Mouse (Mus musculus) small intestine, adult 2 months (tissue): ENCODE data around the gene Arntl. TPM values are rescaled to one million over a fixed set of nuclear protein-coding genes. Genes with fewer than 3 reads are reported as not detected.
"Not testable (repeated sequence)": the region's sequence is repeated elsewhere in the genome, so short reads cannot be mapped to it uniquely, and the experiment has no call there.

Source experiments
- H3K27ac ChIP-seq: fragments of 200-500 bp; 2 replicates; pipeline ENCODE4 v1.5.1; 2012; ENCODE audit warnings: low read depth, low read length, control low read depth, inconsistent platforms; ENCODE audit not compliant: insufficient read depth
- H3K27me3 ChIP-seq: fragments of 200-500 bp; 2 replicates; pipeline ENCODE4 v1.6.1; 2012; ENCODE audit warnings: mild to moderate bottlenecking, moderate library complexity, low read length, inconsistent platforms; ENCODE audit not compliant: control insufficient read depth, insufficient read depth
- H3K36me3 ChIP-seq: fragments of 200-500 bp; 2 replicates; pipeline ENCODE4 v1.6.1; 2012; ENCODE audit warnings: mild to moderate bottlenecking, low read length, control low read depth, inconsistent platforms; ENCODE audit not compliant: control insufficient read depth, insufficient read depth
- H3K4me1 ChIP-seq: fragments of 200-500 bp; 2 replicates; pipeline ENCODE4 v1.6.1; 2012; ENCODE audit warnings: low read length, inconsistent platforms, mixed read lengths; ENCODE audit not compliant: control insufficient read depth, insufficient read depth, insufficient read length
- H3K4me3 ChIP-seq: fragments of 200-500 bp; 2 replicates; pipeline ENCODE4 v1.5.1; 2012; ENCODE audit warnings: low read depth, mild to moderate bottlenecking, control low read depth, inconsistent platforms, low read length, moderate library complexity
- CTCF ChIP-seq: fragments of 200-500 bp; IDR thresholded peaks from 2 replicates; pipeline ENCODE4 v1.5.1; 2012; ENCODE audit warnings: low read depth, mild to moderate bottlenecking, control low read depth, inconsistent platforms, low read length, moderate library complexity, mixed read lengths; ENCODE audit not compliant: insufficient replicate concordance, insufficient read length; ENCODE audit errors: extremely low read depth
- POLR2A ChIP-seq: fragments of 200-500 bp; IDR thresholded peaks from 2 replicates; pipeline ENCODE4 v1.6.1; 2012; ENCODE audit warnings: low read depth, mild to moderate bottlenecking, control low read depth, inconsistent platforms, low read length, moderate library complexity
- WGBS: fragments of 180-500 bp; shearing (Covaris S2); methylation state at CpG from one replicate; pipeline ENCODE4 v1.1.7; 2018; 5-methylcytosine and 5-hydroxymethylcytosine counted together
- polyA plus RNA-seq: library from polyadenylated mRNA; depleted of rRNA; stranded (reverse); fragments of >200 nt; gene quantifications from 2 replicates; pipeline ENCODE4 v1.2.3, GENCODE M21; 2012

The Arntl gene
- polyA plus RNA-seq, 1 experiment = 11.0 TPM

- Histone ChIP-seq H3K27ac (peak overlapping the region; percentile 30; the same call in 1 of the 2 replicates), H3K27me3 (no peaks in the 10 kb centered on the region)
- WGBS = 24% methylated on average over 3 of the region's 3 CpGs
Measured at GRCm38 (mm10) chr7:113251001-113251400, 43.7 kb downstream of the Arntl start.

DNA sequence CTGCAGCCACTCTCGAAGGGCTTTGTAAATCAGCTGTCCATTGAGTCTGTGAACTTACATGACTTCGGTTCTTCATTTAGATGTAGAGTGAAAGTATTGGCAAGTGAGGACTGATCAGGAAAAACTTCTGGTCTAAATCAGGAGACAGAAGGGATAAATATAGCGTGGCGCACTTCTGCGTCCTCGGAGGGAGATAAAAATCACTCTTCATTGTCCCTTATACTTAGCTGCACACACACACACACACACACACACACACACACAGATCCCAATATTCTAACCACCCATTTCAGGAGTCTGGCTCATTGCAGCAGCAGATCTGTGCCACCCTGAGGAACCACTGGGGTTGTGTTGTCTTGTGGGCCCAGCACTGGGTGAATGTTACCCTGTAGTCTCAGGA, 44.3 kb downstream of the Arntl start:
- no peaks in the 10 kb centered on the region for H3K27me3 ChIP-seq
- no peaks in the 10 kb centered on the region for H3K36me3 ChIP-seq
- H3K4me3 ChIP-seq = no peak overlapping the region
- WGBS = 66% methylated on average over 6 of the region's 6 CpGs
- TF ChIP-seq CTCF = no peak
- no peak for TF ChIP-seq POLR2A
- no peak overlapping the region for H3K27ac ChIP-seq
- H3K4me1 ChIP-seq = peaks cover 38% of the 10 kb centered on the region; the same call in 1 of the 2 replicates

More at GRCm38 (mm10) chr7:113251001-113251400, 43.7 kb downstream of the Arntl start:
- Histone ChIP-seq H3K4me1 (peaks cover 43% of the 10 kb centered on the region; the same call in 1 of the 2 replicates), H3K4me3 (no peak overlapping the region), H3K36me3 (no peaks in the 10 kb centered on the region)
- no peak for TF ChIP-seq POLR2A
- TF ChIP-seq CTCF = no peak

- WGBS = 33% methylated on average over 7 of the region's 7 CpGs
- TF ChIP-seq CTCF = no peak
- no peak for TF ChIP-seq POLR2A
- no peak overlapping the region for H3K4me3 ChIP-seq
- H3K36me3 ChIP-seq = no peaks in the 10 kb centered on the region
- peak overlapping the region; percentile 68 for H3K27ac ChIP-seq
- H3K27me3 ChIP-seq = no peaks in the 10 kb centered on the region
- peaks cover 37% of the 10 kb centered on the region; the same call in 1 of the 2 replicates for H3K4me1 ChIP-seq
Measured at GRCm38 (mm10) chr7:113253777-113254405, 46.6 kb downstream of the Arntl start.

- TF ChIP-seq POLR2A = no peak
- TF ChIP-seq CTCF = peak; percentile 68; the same call in 1 of the 2 replicates
- Histone ChIP-seq H3K4me1 (peaks cover 45% of the 10 kb centered on the region), H3K27me3 (no peaks in the 10 kb centered on the region), H3K4me3 (no peak overlapping the region), H3K27ac (peak overlapping the region; percentile 47), H3K36me3 (no peaks in the 10 kb centered on the region)
- 40% methylated on average over 4 of the region's 4 CpGs for WGBS
Measured at GRCm38 (mm10) chr7:113256046-113256445, 48.8 kb downstream of the Arntl start.

GRCm38 (mm10) chr7:113258430-113258829, 51.2 kb downstream of the Arntl start:
- Histone ChIP-seq H3K36me3 (no peaks in the 10 kb centered on the region), H3K4me3 (no peak overlapping the region), H3K4me1 (peaks cover 41% of the 10 kb centered on the region), H3K27me3 (no peaks in the 10 kb centered on the region), H3K27ac (no peak overlapping the region)
- TF ChIP-seq CTCF (peak; percentile 37; the same call in 1 of the 2 replicates), POLR2A (no peak)
- 58% methylated on average over 4 of the region's 4 CpGs for WGBS

DNA sequence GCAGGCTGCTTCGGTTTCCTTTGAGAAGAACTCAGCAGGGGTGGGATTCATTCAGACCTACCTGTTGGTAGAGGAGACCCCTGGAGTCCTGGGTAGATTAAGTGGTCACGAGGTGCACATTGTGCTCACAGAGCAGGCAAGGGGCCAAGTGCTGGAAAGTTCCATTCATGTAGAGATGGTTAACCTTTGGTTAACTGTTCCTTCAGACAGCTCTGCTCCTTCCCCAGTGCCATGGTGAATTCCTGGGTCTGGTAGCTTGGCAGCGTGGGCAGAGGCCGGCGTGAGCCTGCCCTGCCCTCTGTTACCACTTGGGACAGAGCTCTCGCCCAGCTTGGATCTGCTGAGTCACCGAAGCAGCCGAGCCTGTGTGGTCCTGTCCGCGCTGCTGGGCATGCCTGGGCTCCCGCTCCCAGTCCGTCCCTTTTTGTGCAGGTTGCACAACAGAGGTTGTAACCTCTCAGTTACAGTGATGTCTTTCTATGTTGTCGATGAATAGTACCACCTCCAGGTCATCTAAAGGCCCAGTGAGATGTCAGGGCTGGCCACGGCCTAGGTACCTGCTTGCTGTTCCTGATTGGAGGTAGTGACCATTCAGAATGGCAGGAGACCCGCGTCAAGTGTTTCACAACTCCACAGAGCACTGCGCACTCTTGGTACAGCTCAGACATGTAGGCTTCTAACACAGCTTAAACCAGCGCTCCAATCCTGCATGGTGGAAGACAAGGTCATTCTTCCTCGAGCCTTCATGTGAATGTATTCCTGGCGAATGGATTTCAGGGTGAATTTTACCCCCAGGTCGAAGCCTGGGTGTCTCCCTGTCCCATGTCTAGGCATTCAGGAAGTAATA, 53.3 kb downstream of the Arntl start:
- peak overlapping the region; percentile 31 for H3K4me3 ChIP-seq
- peak overlapping the region; percentile 42 for H3K27ac ChIP-seq
- H3K27me3 ChIP-seq = no peaks in the 10 kb centered on the region
- WGBS = 46% methylated on average over 21 of the region's 21 CpGs
- peak; percentile 28; the same call in 1 of the 2 replicates for TF ChIP-seq CTCF
- no peak; the same call in 1 of the 2 replicates for TF ChIP-seq POLR2A
- H3K4me1 ChIP-seq = peaks cover 26% of the 10 kb centered on the region
- H3K36me3 ChIP-seq = no peaks in the 10 kb centered on the region

DNA sequence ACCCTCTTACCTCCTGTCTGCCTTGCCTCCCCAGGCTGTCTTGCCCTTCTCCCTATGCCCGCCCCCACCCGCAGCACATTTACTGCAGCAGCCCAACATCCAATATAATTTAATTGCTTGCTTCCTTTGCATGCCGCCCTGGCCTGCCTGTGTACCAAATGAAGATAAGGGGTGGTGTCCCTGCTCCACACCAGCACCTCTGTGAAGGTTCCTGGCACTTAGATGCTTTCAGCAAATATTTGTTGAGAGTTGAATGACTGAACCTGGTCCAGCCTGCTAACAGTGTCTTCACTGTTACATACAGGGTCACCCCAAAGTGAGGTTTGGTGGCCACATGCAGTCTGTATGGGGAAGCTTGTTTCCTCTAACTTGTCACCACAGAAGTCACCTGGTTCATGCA, 54.4 kb downstream of the Arntl start:
- TF ChIP-seq POLR2A (no peak), CTCF (no peak)
- WGBS = 26% methylated on average over 3 of the region's 3 CpGs

DNA sequence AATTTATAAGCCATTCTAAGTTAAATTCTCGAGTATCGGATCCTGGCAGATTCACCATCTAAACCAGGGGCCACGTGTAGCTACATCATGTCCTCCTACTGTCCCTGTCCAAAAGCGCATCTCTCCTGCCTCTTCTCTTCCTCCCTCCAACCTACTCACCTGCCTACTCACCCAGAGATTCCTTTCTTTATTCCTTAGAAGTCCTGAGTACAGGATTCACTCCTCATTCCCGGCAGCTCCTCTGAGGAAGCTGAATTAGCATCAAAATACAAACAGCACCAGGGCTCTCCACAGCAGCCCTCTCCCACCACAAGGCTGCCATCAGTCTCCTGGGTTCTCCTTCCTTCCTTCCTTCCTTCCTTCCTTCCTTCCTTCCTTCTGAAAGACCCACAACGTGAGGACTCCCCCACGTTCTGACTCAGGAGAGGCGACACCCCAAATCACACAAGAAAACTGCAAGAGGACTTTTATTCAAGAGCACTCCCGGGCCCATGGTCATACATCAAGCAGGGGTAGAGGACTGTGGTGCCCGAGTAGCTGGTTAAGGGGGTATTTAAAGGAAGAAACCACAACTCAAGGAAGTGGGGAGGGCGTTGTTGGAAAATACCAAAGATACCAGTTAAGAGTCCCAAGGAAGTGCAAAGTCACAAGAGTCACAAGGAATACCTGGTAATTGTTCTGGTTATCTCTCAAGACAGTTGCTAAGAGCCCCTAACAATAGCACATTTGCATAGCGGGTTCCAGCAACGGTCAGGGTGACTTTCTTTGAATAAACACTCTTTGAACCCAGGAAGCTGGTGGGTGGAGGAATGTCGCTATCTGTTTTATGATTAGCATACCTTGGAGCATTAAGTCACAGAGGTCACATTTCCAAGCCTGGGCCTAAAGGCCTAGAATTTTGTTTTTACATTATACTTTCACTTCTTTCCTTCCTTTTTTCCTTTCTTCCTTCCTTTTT, 55.5 kb downstream of the Arntl start:
- not testable (repeated sequence) for H3K4me3 ChIP-seq, H3K27me3 ChIP-seq, H3K36me3 ChIP-seq
- H3K27ac ChIP-seq = peak overlapping the region; percentile 64
- WGBS = 36% methylated on average over 14 of the region's 14 CpGs
- peaks cover 23% of the 10 kb centered on the region for H3K4me1 ChIP-seq

More for the DNA sequence above, 54.4 kb downstream of the Arntl start:
- Histone ChIP-seq H3K27me3 (no peaks in the 10 kb centered on the region), H3K36me3 (no peaks in the 10 kb centered on the region), H3K4me1 (peaks cover 23% of the 10 kb centered on the region), H3K27ac (peak overlapping the region; percentile 64), H3K4me3 (peak overlapping the region; percentile 28; the same call in 1 of the 2 replicates)
